Mouse (Mus musculus): ENCODE results near the gene Cfap299.

Gene Cfap299

DNA sequence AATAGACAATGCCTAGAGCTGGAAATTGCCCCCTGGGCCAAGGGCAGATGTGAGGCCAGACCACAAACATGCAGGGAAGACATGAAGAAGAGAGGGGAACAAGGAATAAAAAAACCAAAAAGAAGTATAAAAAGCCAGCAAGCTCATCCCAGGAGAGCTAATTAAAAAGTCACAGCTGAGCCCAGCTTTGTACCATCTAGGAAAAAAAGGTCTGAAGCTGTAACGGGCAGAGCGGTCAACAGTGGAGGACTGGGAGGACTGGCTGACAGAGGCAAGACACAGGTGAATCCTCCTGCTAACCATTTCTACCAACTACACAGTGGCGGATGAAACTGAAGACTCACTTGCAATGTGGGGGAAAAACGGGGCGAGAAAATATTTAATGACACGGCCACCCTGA, 505.2 kb downstream of the Cfap299 start:
- DNase-seq: no peak

DNA sequence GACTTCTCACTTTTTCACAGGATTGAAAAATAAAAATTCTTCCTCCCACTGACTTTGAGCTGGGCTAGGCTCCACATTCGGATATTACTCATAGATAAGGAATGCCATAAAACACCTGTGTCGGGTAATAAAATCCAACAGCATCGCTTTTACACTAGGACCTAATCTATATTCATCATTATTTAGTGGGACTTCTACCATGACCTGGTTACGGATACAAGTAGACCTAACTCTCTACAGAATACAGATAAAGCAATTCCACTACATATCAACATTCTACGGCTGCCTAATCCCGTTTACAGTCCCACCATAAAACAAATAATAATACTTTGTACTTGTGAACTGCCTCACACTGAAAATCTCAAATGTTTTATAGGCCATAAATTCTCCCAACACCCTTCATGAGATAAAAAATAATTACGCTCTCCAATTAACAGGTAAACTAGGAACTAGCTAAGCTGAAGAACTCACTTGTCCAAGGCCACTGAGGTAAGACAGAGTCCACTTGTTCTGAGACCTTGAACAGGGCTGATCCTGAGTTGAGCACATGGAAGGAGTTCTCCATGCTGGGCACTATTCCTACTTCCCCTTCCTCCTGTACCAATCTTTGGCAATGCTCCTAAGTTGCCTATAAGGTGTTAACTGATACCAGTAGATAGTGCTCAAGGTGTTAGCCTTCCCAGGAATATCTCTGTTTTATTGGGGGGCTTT, 513.7 kb downstream of the Cfap299 start:
- DNase-seq: no peak

DNA sequence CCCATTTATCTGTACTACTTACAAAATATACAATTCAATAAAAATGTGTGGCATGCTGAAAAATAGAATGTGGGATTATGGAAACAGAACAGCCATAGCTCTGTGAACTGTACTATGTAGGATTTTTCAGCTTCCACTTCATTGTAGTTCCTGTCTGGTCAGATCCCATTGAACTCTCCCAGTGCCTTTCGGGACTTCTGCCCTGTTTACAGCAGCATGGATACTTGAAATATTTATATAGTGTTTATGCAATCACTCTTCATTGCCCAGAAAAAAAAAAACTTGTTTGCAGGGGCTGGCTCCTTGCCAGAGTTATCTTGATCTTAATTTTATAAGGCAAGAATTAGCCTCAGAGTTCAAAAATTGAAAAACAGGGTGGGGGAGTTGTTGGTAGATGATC, 515.6 kb downstream of the Cfap299 start:
- no peak for DNase-seq
